Mouse (Mus musculus) 416B (cell line): ENCODE measurements around the gene Mki67.
"Not testable (repeated sequence)": the region's sequence is repeated elsewhere in the genome, so short reads cannot be mapped to it uniquely, and the experiment has no call there.

Experiments
- DNase-seq: peaks from one replicate; pipeline ENCODE4 v3.0.0; 2011; ENCODE audit warnings: low read depth

The Mki67 gene

DNA sequence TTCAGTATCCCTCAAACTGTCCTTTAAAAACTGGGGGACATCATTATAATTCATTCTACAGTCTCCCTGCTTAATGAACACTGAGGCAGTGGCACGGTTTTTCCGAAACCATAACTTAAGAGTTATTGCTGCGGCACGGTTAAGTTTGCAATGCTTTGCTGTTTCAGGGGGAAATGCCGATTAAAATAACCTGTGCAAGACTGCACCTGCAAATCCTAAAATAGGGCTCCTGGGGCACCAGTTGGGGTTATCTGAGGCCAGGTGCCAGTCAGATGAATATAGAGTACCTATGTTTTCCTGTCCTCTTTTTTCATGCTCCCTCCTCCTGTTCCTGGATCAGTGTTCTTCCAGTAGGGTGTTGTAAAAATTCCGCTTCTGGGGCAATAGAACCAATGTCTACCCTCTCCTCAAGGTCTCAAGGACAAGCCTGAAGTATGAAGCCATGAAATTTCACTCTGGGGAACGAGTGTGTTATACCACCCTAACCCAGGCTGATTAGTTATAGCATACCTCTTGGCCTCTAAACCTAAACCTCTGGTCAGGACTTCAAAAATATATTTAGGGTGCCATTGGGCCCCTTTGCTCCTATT is 902 bp upstream of the Mki67 start:
- DNase-seq: no peak

GRCm38 (mm10) chr7:135716445-135716877 is 300 bp upstream of the Mki67 start:
- DNase-seq: peak; percentile 94

- DNase-seq: no peak
Measured at GRCm38 (mm10) chr7:135715166-135715565, 995 bp downstream of the Mki67 start.

DNA sequence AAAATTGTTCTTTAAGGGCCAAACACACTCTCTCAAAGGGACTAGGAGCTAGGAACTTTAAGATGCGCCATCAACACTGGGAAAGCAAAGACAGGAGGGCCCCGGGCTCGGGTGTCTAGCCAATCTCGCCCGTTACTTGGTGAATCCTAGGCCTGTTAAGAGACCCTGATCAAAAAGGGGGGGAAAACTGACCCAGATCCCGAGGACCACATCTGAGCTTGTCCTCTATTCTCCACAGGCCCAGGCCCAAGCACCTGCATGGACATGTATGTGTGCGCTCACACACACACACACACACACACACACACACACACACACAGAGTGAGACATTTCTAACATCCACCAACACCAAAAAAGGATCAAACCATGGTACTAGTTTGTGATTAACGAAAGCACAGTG is 2.8 kb downstream of the Mki67 start:
- no peak for DNase-seq

- no peak for DNase-seq
Measured at GRCm38 (mm10) chr7:135712534-135712933, 3.6 kb downstream of the Mki67 start.

DNA sequence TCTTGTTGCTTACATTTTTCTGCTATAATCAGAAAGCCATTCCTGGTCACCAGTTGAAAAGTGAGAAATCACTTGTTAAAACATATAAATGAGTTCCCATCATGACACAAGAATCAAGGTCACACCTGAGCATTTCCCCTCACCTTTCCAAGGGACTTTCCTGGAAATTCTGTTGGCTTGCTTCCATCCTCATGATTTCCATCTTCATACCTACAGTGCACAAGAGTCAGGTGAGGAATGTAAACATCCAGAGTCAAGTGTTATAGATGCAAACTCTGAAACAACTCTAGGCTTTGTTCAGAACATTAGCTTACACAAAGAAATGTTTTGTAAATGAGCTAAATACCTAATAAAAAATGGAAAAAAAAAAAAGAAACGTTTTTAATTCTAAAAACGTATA is 5.5 kb downstream of the Mki67 start:
- no peak for DNase-seq

- DNase-seq: no peak
Measured at GRCm38 (mm10) chr7:135705753-135706152, 10.4 kb downstream of the Mki67 start.

GRCm38 (mm10) chr7:135705083-135705482 is 11.1 kb downstream of the Mki67 start:
- DNase-seq: no peak

DNA sequence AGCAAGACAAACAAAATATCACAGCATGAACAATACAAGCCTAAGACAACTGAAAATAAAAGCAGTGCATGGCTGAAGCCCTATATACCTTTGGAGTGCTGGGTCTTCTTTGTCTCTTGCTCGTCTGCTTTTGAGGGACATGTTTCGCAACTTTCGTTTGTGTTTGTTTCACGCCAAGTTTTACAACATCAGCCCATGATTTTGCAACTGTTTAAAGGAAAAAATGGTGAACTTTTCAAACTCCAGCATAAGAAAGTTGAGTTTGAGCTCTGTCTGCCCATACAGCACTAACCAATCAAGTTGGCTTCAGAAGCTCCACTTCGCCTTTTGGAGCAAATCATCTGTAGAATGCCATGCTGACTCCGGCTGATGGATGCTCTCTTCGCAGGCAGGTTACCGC is 11.9 kb downstream of the Mki67 start:
- DNase-seq: no peak

DNA sequence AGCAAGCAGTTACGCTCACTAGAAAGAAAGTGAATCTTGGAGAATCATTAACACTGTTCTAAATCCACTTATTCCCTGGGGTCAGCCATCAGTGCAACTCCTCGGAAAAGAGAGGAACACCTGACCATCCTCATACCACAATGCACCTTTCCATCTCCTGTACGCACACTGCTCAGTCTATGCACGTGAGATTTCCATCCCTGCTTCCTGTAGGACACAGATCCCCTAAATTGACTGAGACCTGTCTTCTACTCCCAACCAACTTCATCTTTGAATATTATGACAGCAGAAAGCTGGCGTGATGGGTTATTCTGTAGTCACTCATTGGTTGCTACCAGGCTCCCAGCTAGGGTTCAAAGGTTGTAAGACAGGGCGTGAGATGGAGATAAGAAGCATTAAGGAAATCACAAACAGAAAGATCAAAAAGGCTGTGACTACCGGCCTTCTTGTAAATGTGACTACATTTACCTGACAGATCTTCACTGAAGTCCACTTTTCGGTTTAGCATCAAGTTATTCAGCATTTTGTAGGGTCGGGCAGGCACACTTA is 12.5 kb downstream of the Mki67 start:
- DNase-seq: no peak

GRCm38 (mm10) chr7:135699351-135699750 is 16.8 kb downstream of the Mki67 start:
- not testable (repeated sequence) for DNase-seq

GRCm38 (mm10) chr7:135698362-135698761 is 17.8 kb downstream of the Mki67 start:
- DNase-seq: no peak

- DNase-seq: not testable (repeated sequence)
Measured at GRCm38 (mm10) chr7:135697021-135697740, 19.0 kb downstream of the Mki67 start.

- no peak for DNase-seq
Measured at GRCm38 (mm10) chr7:135696127-135696526, 20.0 kb downstream of the Mki67 start.

- DNase-seq: no peak
Measured at GRCm38 (mm10) chr7:135694796-135695195, 21.4 kb downstream of the Mki67 start.

- DNase-seq: no peak
Measured at GRCm38 (mm10) chr7:135694130-135694529, 22.0 kb downstream of the Mki67 start.

- no peak for DNase-seq
Measured at GRCm38 (mm10) chr7:135691941-135692340, 24.2 kb downstream of the Mki67 start.

GRCm38 (mm10) chr7:135689396-135689795 is 26.8 kb downstream of the Mki67 start:
- DNase-seq: no peak

GRCm38 (mm10) chr7:135684938-135685337 is 31.2 kb downstream of the Mki67 start:
- no peak for DNase-seq

DNA sequence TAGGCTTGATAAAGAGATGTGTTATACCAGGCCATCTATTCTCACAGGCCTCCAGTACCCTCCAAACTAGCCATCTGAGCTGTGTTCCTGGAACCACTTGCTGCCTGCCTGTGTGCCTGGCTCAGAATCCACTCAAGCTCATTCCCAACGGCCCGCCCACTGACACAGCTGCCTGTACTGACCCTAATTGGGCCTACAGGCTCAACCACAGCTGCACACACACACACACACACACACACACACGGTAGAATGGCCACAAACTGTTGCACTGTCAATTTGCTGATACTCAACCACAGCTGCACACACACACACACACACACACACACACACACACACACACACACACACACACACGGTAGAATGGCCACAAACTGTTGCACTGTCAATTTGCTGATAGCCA is 32.1 kb downstream of the Mki67 start:
- DNase-seq: peak; percentile 51

- DNase-seq: peak; percentile 67
Measured at GRCm38 (mm10) chr7:135680334-135680733, 35.8 kb downstream of the Mki67 start.

- no peak for DNase-seq
Measured at GRCm38 (mm10) chr7:135676722-135677121, 39.4 kb downstream of the Mki67 start.

DNA sequence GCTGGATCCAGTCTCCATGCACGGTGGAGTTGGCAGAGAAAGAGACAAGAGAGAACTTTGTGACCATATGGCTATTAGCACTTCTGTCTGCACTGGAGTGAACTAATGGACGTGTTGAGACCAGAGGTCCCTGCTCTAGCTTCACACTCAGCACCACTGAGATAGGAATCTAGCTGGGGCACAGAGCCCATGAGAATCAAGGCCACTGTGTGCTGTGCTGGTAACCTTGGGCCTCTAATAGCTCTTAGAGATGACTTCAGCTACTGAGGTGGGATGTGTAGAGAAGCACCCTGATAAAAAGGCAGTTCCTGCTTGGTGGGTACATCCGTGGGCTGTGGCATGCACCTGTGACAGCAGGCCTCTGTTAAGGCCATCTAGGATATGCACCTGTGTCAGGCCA is 42.6 kb downstream of the Mki67 start:
- no peak for DNase-seq
